Mouse (Mus musculus): Measurements from ENCODE around the gene Traf3ip1. TPM values are rescaled to one million over a fixed set of nuclear protein-coding genes. Genes with fewer than 3 reads are reported as not detected.

Gene Traf3ip1
- total RNA-seq, 2 experiments from 2014 or later = 3.4 to 3.8 TPM

DNA sequence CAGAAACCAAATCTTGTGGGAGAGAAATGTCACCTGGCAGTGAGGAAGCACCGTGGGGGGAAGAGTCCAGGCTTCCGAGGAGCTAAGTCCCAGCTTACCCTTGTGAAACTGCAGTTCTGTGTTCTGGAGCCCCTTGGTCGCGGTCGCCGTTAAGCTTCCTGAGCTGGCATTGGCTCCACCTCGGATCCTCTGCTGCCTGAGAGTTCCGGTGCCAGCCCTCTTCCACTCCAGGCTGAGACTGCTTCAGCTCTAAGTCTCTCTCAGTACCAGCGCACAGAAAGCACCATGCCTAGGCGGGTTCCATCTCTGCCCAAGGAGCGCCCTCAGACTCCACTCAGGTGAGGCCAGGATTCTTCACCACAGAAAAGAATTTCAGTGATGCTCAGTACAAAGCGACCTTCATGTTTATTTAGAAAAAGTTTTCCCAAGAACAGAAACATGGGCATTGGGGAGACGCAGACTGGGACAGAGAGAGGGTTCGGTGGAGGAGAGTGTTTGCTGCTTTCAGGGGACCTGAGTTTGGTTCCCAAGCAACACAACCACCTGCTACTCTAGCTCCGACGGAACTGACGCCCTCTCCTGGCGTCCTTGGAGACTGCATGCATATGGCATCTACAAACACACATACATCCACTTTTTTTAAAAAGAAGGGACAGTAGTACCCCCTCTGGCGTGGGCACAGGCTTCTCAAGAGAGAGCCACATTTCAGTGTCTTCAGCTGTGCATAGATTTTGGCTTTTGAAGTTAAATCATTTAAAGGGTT is 39.7 kb downstream of the Traf3ip1 start:
- no peak for DNase-seq

GRCm38 (mm10) chr1:91537786-91538569 is 43.5 kb downstream of the Traf3ip1 start:
- no peak for DNase-seq

- DNase-seq = no peak
These were observed 44.1 kb downstream of the Traf3ip1 start for GRCm38 (mm10) chr1:91538570-91538929.

GRCm38 (mm10) chr1:91539246-91539645 is 44.8 kb downstream of the Traf3ip1 start:
- no peak for DNase-seq

- peak; percentile 33 for DNase-seq
These were observed 45.3 kb downstream of the Traf3ip1 start for GRCm38 (mm10) chr1:91539704-91540270.

DNA sequence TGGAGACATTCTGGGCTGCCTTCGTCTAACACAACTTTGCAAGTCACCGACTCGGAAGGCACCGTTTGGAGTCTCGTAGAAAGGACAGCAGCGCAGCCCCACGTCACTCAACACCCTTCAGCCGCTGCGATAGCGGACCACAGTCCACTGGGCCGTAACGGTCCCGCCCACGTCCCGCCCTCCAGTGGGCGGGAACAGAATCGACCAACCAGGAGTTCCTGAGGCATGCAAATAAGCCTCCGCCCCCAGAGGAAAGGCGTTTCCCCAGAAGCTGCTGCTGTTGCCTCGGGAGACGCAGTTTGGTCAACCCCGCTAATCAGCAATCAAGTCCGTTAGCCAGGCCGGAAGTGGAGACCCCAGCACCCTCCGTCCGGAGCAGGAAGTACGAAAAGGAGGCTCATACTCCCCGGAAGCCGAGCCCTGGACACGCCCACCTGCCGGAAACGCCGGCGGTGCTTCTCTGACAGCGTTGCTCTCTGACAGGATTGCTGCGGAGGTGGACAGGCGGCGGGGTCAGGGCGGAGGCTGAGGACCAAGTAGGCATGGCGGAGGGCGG is 45.9 kb downstream of the Traf3ip1 start, which contains the start of gene Asb1:
Gene Asb1 (plus strand): TSS at position 274 of the 556 bp plus-strand sequence.
- peak; percentile 90 for DNase-seq

GRCm38 (mm10) chr1:91541042-91541592 is 46.7 kb downstream of the Traf3ip1 start:
- no peak for DNase-seq

DNA sequence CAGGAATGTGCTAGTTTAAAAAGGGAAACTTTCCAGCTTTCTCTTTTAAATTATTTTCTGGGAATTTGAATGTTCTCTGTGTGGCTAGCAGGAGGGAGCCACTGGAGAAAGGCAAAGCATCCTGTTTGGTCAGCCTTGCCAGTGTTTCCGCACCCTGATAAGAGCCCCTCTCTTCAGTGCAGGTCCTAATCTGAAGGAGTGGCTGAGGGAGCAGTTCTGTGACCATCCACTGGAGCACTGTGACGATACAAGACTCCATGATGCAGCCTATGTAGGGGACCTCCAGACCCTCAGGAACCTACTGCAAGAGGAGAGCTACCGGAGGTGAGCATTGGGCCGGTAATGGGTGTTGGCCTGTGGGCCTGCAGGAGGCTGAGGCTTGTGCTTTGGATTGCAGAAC is 49.5 kb downstream of the Traf3ip1 start:
- no peak for DNase-seq

DNA sequence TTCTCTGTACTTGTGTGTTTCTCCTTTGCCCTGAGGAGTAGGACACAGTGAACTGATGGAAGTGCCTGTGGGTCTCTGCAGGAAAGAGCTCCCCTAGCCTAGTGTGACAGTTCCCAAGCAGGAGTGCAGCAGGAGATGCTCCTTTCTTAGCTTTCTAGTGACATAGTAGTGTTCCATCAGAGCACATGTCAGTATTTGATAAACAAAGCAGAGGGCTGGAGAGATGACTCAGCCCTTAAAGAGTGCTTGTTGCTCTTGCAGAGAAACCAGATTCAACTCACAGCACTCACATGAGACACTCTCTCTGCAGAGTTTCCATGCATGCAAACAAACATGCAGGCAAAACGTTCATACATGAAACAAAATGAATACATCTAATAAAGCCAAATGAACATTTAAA is 50.8 kb downstream of the Traf3ip1 start:
- DNase-seq = no peak

GRCm38 (mm10) chr1:91547567-91547966 is 53.1 kb downstream of the Traf3ip1 start:
- no peak for DNase-seq

DNA sequence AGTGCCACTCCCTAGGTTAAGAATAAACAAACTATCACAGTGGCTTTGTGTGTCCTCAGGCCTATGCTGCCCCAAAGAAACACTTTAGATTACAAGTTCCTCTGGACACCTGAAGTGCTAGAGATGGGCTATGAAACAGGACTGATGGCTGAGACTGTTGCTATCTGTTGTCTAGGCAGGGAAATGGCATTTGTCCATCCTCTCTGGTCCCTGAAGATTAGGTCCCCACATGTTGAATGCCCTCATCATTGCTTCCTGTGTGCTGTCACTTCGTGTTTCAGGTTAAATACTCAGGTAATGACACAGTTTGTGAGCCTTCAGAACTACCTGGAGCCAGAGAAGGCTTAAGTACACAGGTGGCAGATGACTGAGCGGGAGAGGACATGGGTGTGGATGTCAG is 54.6 kb downstream of the Traf3ip1 start:
- no peak for DNase-seq

- DNase-seq = no peak
These were observed 62.7 kb downstream of the Traf3ip1 start for GRCm38 (mm10) chr1:91557099-91557498.

DNA sequence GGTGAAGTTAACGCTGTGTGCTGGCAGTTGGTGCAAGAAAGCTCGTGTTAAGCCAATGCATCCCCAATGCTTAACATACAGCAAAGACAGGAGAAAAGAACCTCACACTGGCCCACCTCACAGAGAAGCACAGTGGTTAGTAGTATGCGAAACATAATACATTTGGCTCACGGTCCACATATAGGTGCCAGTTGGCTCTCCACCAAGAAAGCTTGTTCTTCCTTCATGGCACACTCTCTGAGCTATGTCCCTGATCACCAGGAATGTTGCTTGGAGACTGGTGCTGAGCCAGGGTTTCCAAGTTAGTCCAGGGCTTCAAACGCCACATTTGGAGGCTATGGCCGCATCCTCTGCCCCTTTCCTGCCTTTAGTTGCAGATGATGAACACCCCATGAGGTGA is 66.8 kb downstream of the Traf3ip1 start:
- no peak for DNase-seq

- no peak for DNase-seq
These were observed 68.6 kb downstream of the Traf3ip1 start for GRCm38 (mm10) chr1:91562977-91563590.

DNA sequence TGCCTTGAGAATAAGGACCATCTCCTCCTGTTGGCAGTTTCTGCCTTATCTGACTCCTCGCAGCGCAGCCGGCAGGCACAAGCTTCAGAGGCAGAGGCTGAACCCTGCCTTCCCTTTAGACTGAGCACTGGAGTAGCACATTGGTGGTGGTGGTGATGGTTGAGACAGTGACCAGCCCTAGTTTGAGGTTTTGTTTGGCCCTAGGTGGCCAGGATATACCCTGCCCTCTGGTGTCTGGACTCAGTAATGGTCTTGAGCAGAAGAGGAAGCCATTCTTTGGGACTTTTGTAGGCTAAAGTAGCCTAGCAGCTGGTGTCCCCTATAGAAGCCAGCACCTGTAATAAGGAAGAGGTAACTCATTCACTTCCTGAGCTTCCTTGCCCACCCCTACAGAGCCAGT is 69.6 kb downstream of the Traf3ip1 start:
- DNase-seq = no peak

- DNase-seq = no peak
These were observed 70.2 kb downstream of the Traf3ip1 start for GRCm38 (mm10) chr1:91564598-91564997.

GRCm38 (mm10) chr1:91567269-91567668 is 72.8 kb downstream of the Traf3ip1 start:
- no peak for DNase-seq

DNA sequence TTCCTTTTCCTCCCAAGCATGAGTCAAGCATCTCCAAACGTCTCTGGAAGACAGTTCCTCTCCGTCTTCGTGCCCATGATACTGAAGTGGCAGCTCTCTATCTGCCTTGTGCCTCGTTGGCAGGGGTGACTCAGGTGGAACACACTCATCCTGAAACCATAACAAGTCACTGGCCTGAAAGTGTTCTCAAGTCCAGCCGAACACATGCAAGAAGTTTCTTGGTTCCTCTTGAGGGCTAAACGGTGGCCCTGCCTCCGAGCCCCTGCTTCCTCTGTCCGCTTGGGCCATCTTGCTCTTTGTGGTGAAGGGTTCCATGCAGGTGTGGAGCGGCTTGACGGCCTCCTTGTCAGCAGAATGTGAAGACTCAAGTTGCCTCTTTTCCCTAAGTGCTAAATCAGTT is 78.0 kb downstream of the Traf3ip1 start:
- DNase-seq = no peak

GRCm38 (mm10) chr1:91574208-91574607 is 79.8 kb downstream of the Traf3ip1 start:
- peak; percentile 50 for DNase-seq

DNA sequence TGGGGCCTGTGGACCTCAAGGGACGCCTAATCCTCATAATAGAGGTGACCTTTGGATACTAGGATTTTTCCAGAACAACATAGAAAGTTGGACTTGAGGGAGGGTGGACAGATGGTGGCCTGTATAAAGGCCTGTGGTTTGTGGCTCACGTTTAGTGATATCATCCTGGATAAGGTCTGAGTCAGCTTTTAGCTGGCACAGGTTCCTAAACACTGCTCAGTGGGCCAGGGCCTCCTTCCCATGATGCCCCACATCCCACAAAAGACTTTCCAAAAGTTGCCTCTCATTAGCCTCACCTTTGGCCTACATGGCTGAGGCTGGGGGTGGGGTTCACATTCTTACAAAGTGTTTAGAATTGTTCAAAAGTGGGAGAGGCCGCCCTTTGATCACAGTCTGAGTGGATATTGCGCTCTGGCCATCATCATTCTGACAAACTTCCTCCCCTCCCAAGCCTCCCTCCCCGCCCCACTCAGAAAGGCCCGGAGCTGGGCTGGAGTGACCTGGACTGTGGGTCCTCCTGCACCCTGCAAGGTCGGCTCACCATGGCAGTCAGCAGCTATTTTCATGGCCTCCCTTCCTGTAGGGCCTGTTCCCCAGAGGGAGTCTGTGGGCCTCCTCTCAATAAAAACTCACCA is 83.6 kb downstream of the Traf3ip1 start:
- no peak for DNase-seq
